Mouse (Mus musculus): ENCODE data around the gene Zfp385a. TPM values are rescaled to one million over a fixed set of nuclear protein-coding genes. Genes with fewer than 3 reads are reported as not detected.

Gene Zfp385a
- polyA plus RNA-seq, 1 experiment from 2014 or later: 7.5 TPM

- Histone ChIP-seq H3K4me3 (ENCODE audit: low read depth, low read length) (no peak overlapping the region), H3K36me3 (ENCODE audit: control insufficient read depth, insufficient read depth, low read length) (no peaks in the 10 kb centered on the region), H3K4me2 (ENCODE audit: low read length) (no peak overlapping the region), H3K9me3 (ENCODE audit: control insufficient read depth, low read length) (no peaks in the 10 kb centered on the region), H3K4me1 (replicated peaks; ENCODE audit: control insufficient read depth, insufficient read depth, low read length) (peaks cover 14% of the 10 kb centered on the region; the same call in 1 of the 2 replicates), H3K27ac (ENCODE audit: low read depth) (no peak overlapping the region), H3K27me3 (replicated peaks; ENCODE audit: control insufficient read depth, insufficient read depth, low read length) (peaks cover 34% of the 10 kb centered on the region), H3K9ac (ENCODE audit: low read length) (no peak overlapping the region)
- DNase-seq (ENCODE audit: low spot score) (no peak), ATAC-seq (replicated peaks; ENCODE audit: low FRiP score, low TSS enrichment, low read depth) (no peak)
- WGBS: 23% methylated on average over 11 of the region's 11 CpGs
These were observed 2.8 kb downstream of the Zfp385a start for GRCm38 (mm10) chr15:103336996-103337667.

GRCm38 (mm10) chr15:103335488-103336235, 4.2 kb downstream of the Zfp385a start:
- WGBS: 35% methylated on average over 7 of the region's 7 CpGs
- ATAC-seq (replicated peaks; ENCODE audit: low FRiP score, low TSS enrichment, low read depth): no peak

GRCm38 (mm10) chr15:103335040-103335439, 4.9 kb downstream of the Zfp385a start:
- ATAC-seq (replicated peaks; ENCODE audit: low FRiP score, low TSS enrichment, low read depth) (no peak), DNase-seq (ENCODE audit: low spot score) (no peak)
- H3K27ac ChIP-seq (ENCODE audit: low read depth): no peak overlapping the region
- WGBS: 66% methylated on average over 3 of the region's 3 CpGs
- H3K9me3 ChIP-seq (ENCODE audit: control insufficient read depth, low read length): no peaks in the 10 kb centered on the region
- H3K36me3 ChIP-seq (ENCODE audit: control insufficient read depth, insufficient read depth, low read length): no peaks in the 10 kb centered on the region
- H3K27me3 ChIP-seq (replicated peaks; ENCODE audit: control insufficient read depth, insufficient read depth, low read length): peaks cover 22% of the 10 kb centered on the region
- H3K9ac ChIP-seq (ENCODE audit: low read length): no peak overlapping the region
- H3K4me2 ChIP-seq (ENCODE audit: low read length): no peak overlapping the region
- H3K4me1 ChIP-seq (replicated peaks; ENCODE audit: control insufficient read depth, insufficient read depth, low read length): peaks cover 14% of the 10 kb centered on the region; the same call in 1 of the 2 replicates
- no peak overlapping the region for H3K4me3 ChIP-seq (ENCODE audit: low read depth, low read length)

More at GRCm38 (mm10) chr15:103335488-103336235, 4.2 kb downstream of the Zfp385a start:
- H3K36me3 ChIP-seq (ENCODE audit: control insufficient read depth, insufficient read depth, low read length): no peaks in the 10 kb centered on the region
- H3K4me2 ChIP-seq (ENCODE audit: low read length): no peak overlapping the region
- H3K4me3 ChIP-seq (ENCODE audit: low read depth, low read length): no peak overlapping the region
- no peak overlapping the region for H3K27ac ChIP-seq (ENCODE audit: low read depth)
- no peak overlapping the region for H3K9ac ChIP-seq (ENCODE audit: low read length)
- DNase-seq (ENCODE audit: low spot score): no peak
- no peaks in the 10 kb centered on the region for H3K9me3 ChIP-seq (ENCODE audit: control insufficient read depth, low read length)
- peaks cover 23% of the 10 kb centered on the region for H3K27me3 ChIP-seq (replicated peaks; ENCODE audit: control insufficient read depth, insufficient read depth, low read length)
- H3K4me1 ChIP-seq (replicated peaks; ENCODE audit: control insufficient read depth, insufficient read depth, low read length): peaks cover 14% of the 10 kb centered on the region; the same call in 1 of the 2 replicates

GRCm38 (mm10) chr15:103334194-103334593, 5.7 kb downstream of the Zfp385a start:
- no peak overlapping the region for H3K9ac ChIP-seq (ENCODE audit: low read length)
- H3K27ac ChIP-seq (ENCODE audit: low read depth): no peak overlapping the region
- H3K9me3 ChIP-seq (ENCODE audit: control insufficient read depth, low read length): no peaks in the 10 kb centered on the region
- no peak for ATAC-seq (replicated peaks; ENCODE audit: low FRiP score, low TSS enrichment, low read depth)
- no peak for DNase-seq (ENCODE audit: low spot score)
- no peaks in the 10 kb centered on the region for H3K36me3 ChIP-seq (ENCODE audit: control insufficient read depth, insufficient read depth, low read length)
- H3K4me1 ChIP-seq (replicated peaks; ENCODE audit: control insufficient read depth, insufficient read depth, low read length): peaks cover 14% of the 10 kb centered on the region; the same call in 1 of the 2 replicates
- H3K27me3 ChIP-seq (replicated peaks; ENCODE audit: control insufficient read depth, insufficient read depth, low read length): peaks cover 16% of the 10 kb centered on the region
- H3K4me3 ChIP-seq (ENCODE audit: low read depth, low read length): no peak overlapping the region
- no peak overlapping the region for H3K4me2 ChIP-seq (ENCODE audit: low read length)
- 26% methylated on average over 2 of the region's 2 CpGs for WGBS

- Histone ChIP-seq H3K4me2 (ENCODE audit: low read length) (no peak overlapping the region), H3K27ac (ENCODE audit: low read depth) (no peak overlapping the region), H3K9ac (ENCODE audit: low read length) (no peak overlapping the region), H3K27me3 (replicated peaks; ENCODE audit: control insufficient read depth, insufficient read depth, low read length) (peaks cover 11% of the 10 kb centered on the region), H3K4me3 (ENCODE audit: low read depth, low read length) (no peak overlapping the region), H3K9me3 (ENCODE audit: control insufficient read depth, low read length) (no peaks in the 10 kb centered on the region), H3K36me3 (ENCODE audit: control insufficient read depth, insufficient read depth, low read length) (no peaks in the 10 kb centered on the region), H3K4me1 (replicated peaks; ENCODE audit: control insufficient read depth, insufficient read depth, low read length) (peaks cover 14% of the 10 kb centered on the region; the same call in 1 of the 2 replicates)
- no peak for ATAC-seq (replicated peaks; ENCODE audit: low FRiP score, low TSS enrichment, low read depth)
- WGBS: 74% methylated on average over 5 of the region's 5 CpGs
- no peak for DNase-seq (ENCODE audit: low spot score)
These were observed 6.2 kb downstream of the Zfp385a start for GRCm38 (mm10) chr15:103333738-103334137.

- Histone ChIP-seq H3K4me1 (replicated peaks; ENCODE audit: control insufficient read depth, insufficient read depth, low read length) (peaks cover 14% of the 10 kb centered on the region; the same call in 1 of the 2 replicates), H3K9ac (ENCODE audit: low read length) (no peak overlapping the region), H3K4me3 (ENCODE audit: low read depth, low read length) (no peak overlapping the region), H3K9me3 (ENCODE audit: control insufficient read depth, low read length) (no peaks in the 10 kb centered on the region), H3K27ac (ENCODE audit: low read depth) (no peak overlapping the region), H3K4me2 (ENCODE audit: low read length) (no peak overlapping the region), H3K36me3 (ENCODE audit: control insufficient read depth, insufficient read depth, low read length) (no peaks in the 10 kb centered on the region), H3K27me3 (replicated peaks; ENCODE audit: control insufficient read depth, insufficient read depth, low read length) (0 out of 2 replicates have a peak, but pooled peaks cover 5% of the 10 kb centered on the region)
- no peak for DNase-seq (ENCODE audit: low spot score)
- 63% methylated on average over 5 of the region's 5 CpGs for WGBS
- no peak for ATAC-seq (replicated peaks; ENCODE audit: low FRiP score, low TSS enrichment, low read depth)
These were observed 6.7 kb downstream of the Zfp385a start for GRCm38 (mm10) chr15:103333081-103333615.

- peak overlapping the region; percentile 70 for H3K27ac ChIP-seq (ENCODE audit: low read depth)
These were observed 16.2 kb downstream of the Zfp385a start for GRCm38 (mm10) chr15:103323455-103324247.

GRCm38 (mm10) chr15:103323070-103323454, 16.8 kb downstream of the Zfp385a start:
- WGBS: 1% methylated on average over 26 of the region's 26 CpGs
- H3K4me1 ChIP-seq (replicated peaks; ENCODE audit: control insufficient read depth, insufficient read depth, low read length): peaks cover 14% of the 10 kb centered on the region
- ATAC-seq (replicated peaks; ENCODE audit: low FRiP score, low TSS enrichment, low read depth) (peak; percentile 59), DNase-seq (ENCODE audit: low spot score) (peak; percentile 77)
- peaks cover 10% of the 10 kb centered on the region for H3K36me3 ChIP-seq (ENCODE audit: control insufficient read depth, insufficient read depth, low read length)
- H3K4me3 ChIP-seq (ENCODE audit: low read depth, low read length): peak overlapping the region; percentile 60
- H3K9me3 ChIP-seq (ENCODE audit: control insufficient read depth, low read length): no peaks in the 10 kb centered on the region
- H3K4me2 ChIP-seq (ENCODE audit: low read length): peak overlapping the region; percentile 91
- H3K27ac ChIP-seq (ENCODE audit: low read depth): no peak overlapping the region
- peak overlapping the region; percentile 69 for H3K9ac ChIP-seq (ENCODE audit: low read length)
- H3K27me3 ChIP-seq (replicated peaks; ENCODE audit: control insufficient read depth, insufficient read depth, low read length): no peaks in the 10 kb centered on the region

More at GRCm38 (mm10) chr15:103323455-103324247, 16.2 kb downstream of the Zfp385a start:
- peak; percentile 97 for ATAC-seq (replicated peaks; ENCODE audit: low FRiP score, low TSS enrichment, low read depth)
- H3K4me1 ChIP-seq (replicated peaks; ENCODE audit: control insufficient read depth, insufficient read depth, low read length): peaks cover 14% of the 10 kb centered on the region
- DNase-seq (ENCODE audit: low spot score): peak; percentile 94
- peak overlapping the region; percentile 91 for H3K4me2 ChIP-seq (ENCODE audit: low read length)
- no peaks in the 10 kb centered on the region for H3K27me3 ChIP-seq (replicated peaks; ENCODE audit: control insufficient read depth, insufficient read depth, low read length)
- H3K4me3 ChIP-seq (ENCODE audit: low read depth, low read length): peak overlapping the region; percentile 60
- H3K9me3 ChIP-seq (ENCODE audit: control insufficient read depth, low read length): no peaks in the 10 kb centered on the region
- H3K9ac ChIP-seq (ENCODE audit: low read length): peak overlapping the region; percentile 69
- 1% methylated on average over 39 of the region's 40 CpGs for WGBS
- H3K36me3 ChIP-seq (ENCODE audit: control insufficient read depth, insufficient read depth, low read length): peaks cover 6% of the 10 kb centered on the region; the same call in 1 of the 2 replicates

All from intestine, embryonic 14.5 days (tissue).